Mouse (Mus musculus): ENCODE measurements at regions not wholly inside any gene's neighbourhood (a gene's known extent, or its start where the extent isn't known, plus 50 kb on each side); places are given as distances from the start of the nearest gene placed in this dataset.

- Histone ChIP-seq H3K36me3 (ENCODE audit: control insufficient read depth, insufficient read depth, low read length) (no peaks in the 10 kb centered on the region), H3K27ac (ENCODE audit: insufficient read depth, low read depth, low read length) (no peak overlapping the region), H3K4me3 (ENCODE audit: insufficient read depth, low read depth, low read length) (no peak overlapping the region), H3K27me3 (replicated peaks; ENCODE audit: control insufficient read depth, insufficient read depth, low read length) (no peaks in the 10 kb centered on the region), H3K4me1 (ENCODE audit: control insufficient read depth, insufficient read depth, low read length) (no peaks in the 10 kb centered on the region)
- no peak for TF ChIP-seq POLR2A (IDR thresholded peaks at IDR 0.05; ENCODE audit: low read depth, low read length)
- TF ChIP-seq CTCF (conservative IDR thresholded peaks at IDR 0.05; ENCODE audit: insufficient read depth, insufficient read length, low read depth, low read length): no peak
- no peak for DNase-seq
Measured at GRCm38 (mm10) chr13:82420966-82421365, 638.1 kb downstream of the Cetn3 start.

GRCm38 (mm10) chr13:82423911-82424654 lies 641.2 kb downstream of the Cetn3 start:
- no peaks in the 10 kb centered on the region for H3K27me3 ChIP-seq (replicated peaks; ENCODE audit: control insufficient read depth, insufficient read depth, low read length)
- TF ChIP-seq POLR2A (IDR thresholded peaks at IDR 0.05; ENCODE audit: low read depth, low read length) (no peak), CTCF (conservative IDR thresholded peaks at IDR 0.05; ENCODE audit: insufficient read depth, insufficient read length, low read depth, low read length) (no peak)
- no peak overlapping the region for H3K27ac ChIP-seq (ENCODE audit: insufficient read depth, low read depth, low read length)
- no peak overlapping the region for H3K4me3 ChIP-seq (ENCODE audit: insufficient read depth, low read depth, low read length)
- no peak for DNase-seq
- no peaks in the 10 kb centered on the region for H3K4me1 ChIP-seq (ENCODE audit: control insufficient read depth, insufficient read depth, low read length)
- H3K36me3 ChIP-seq (ENCODE audit: control insufficient read depth, insufficient read depth, low read length): no peaks in the 10 kb centered on the region
- 72% methylated on average over 5 of the region's 5 CpGs for WGBS

GRCm38 (mm10) chr13:82424732-82425341 lies 642.0 kb downstream of the Cetn3 start:
- no peak for DNase-seq
- TF ChIP-seq POLR2A (IDR thresholded peaks at IDR 0.05; ENCODE audit: low read depth, low read length): no peak
- no peak for TF ChIP-seq CTCF (conservative IDR thresholded peaks at IDR 0.05; ENCODE audit: insufficient read depth, insufficient read length, low read depth, low read length)

GRCm38 (mm10) chr13:82432411-82432810 lies 649.5 kb downstream of the Cetn3 start:
- Histone ChIP-seq H3K4me1 (ENCODE audit: control insufficient read depth, insufficient read depth, low read length) (no peaks in the 10 kb centered on the region), H3K27ac (ENCODE audit: insufficient read depth, low read depth, low read length) (no peak overlapping the region), H3K4me3 (ENCODE audit: insufficient read depth, low read depth, low read length) (no peak overlapping the region), H3K36me3 (ENCODE audit: control insufficient read depth, insufficient read depth, low read length) (no peaks in the 10 kb centered on the region), H3K27me3 (replicated peaks; ENCODE audit: control insufficient read depth, insufficient read depth, low read length) (no peaks in the 10 kb centered on the region)
- TF ChIP-seq POLR2A (IDR thresholded peaks at IDR 0.05; ENCODE audit: low read depth, low read length) (no peak), CTCF (conservative IDR thresholded peaks at IDR 0.05; ENCODE audit: insufficient read depth, insufficient read length, low read depth, low read length) (no peak)
- 47% methylated on average over 2 of the region's 2 CpGs for WGBS
- no peak for DNase-seq

More at GRCm38 (mm10) chr13:82424732-82425341, 642.0 kb downstream of the Cetn3 start:
- no peaks in the 10 kb centered on the region for H3K4me1 ChIP-seq (ENCODE audit: control insufficient read depth, insufficient read depth, low read length)
- no peak overlapping the region for H3K27ac ChIP-seq (ENCODE audit: insufficient read depth, low read depth, low read length)
- 53% methylated on average over 10 of the region's 10 CpGs for WGBS
- no peak overlapping the region for H3K4me3 ChIP-seq (ENCODE audit: insufficient read depth, low read depth, low read length)
- no peaks in the 10 kb centered on the region for H3K36me3 ChIP-seq (ENCODE audit: control insufficient read depth, insufficient read depth, low read length)
- H3K27me3 ChIP-seq (replicated peaks; ENCODE audit: control insufficient read depth, insufficient read depth, low read length): no peaks in the 10 kb centered on the region

- no peak for TF ChIP-seq CTCF (conservative IDR thresholded peaks at IDR 0.05; ENCODE audit: insufficient read depth, insufficient read length, low read depth, low read length)
- no peak for TF ChIP-seq POLR2A (IDR thresholded peaks at IDR 0.05; ENCODE audit: low read depth, low read length)
- H3K27ac ChIP-seq (ENCODE audit: insufficient read depth, low read depth, low read length): no peak overlapping the region
- H3K4me3 ChIP-seq (ENCODE audit: insufficient read depth, low read depth, low read length): no peak overlapping the region
- H3K36me3 ChIP-seq (ENCODE audit: control insufficient read depth, insufficient read depth, low read length): no peaks in the 10 kb centered on the region
- no peak for DNase-seq
- 91% methylated on average over 1 of the region's 1 CpGs for WGBS
- no peaks in the 10 kb centered on the region for H3K4me1 ChIP-seq (ENCODE audit: control insufficient read depth, insufficient read depth, low read length)
- no peaks in the 10 kb centered on the region for H3K27me3 ChIP-seq (replicated peaks; ENCODE audit: control insufficient read depth, insufficient read depth, low read length)
Measured at GRCm38 (mm10) chr13:82439294-82439693, 656.4 kb downstream of the Cetn3 start.

- Histone ChIP-seq H3K36me3 (ENCODE audit: control insufficient read depth, insufficient read depth, low read length) (no peaks in the 10 kb centered on the region), H3K4me3 (ENCODE audit: insufficient read depth, low read depth, low read length) (no peak overlapping the region), H3K4me1 (ENCODE audit: control insufficient read depth, insufficient read depth, low read length) (no peaks in the 10 kb centered on the region), H3K27me3 (replicated peaks; ENCODE audit: control insufficient read depth, insufficient read depth, low read length) (no peaks in the 10 kb centered on the region), H3K27ac (ENCODE audit: insufficient read depth, low read depth, low read length) (no peak overlapping the region)
- WGBS: 76% methylated on average over 5 of the region's 5 CpGs
- DNase-seq: no peak
- TF ChIP-seq CTCF (conservative IDR thresholded peaks at IDR 0.05; ENCODE audit: insufficient read depth, insufficient read length, low read depth, low read length): no peak
- TF ChIP-seq POLR2A (IDR thresholded peaks at IDR 0.05; ENCODE audit: low read depth, low read length): no peak
Measured at GRCm38 (mm10) chr13:82453650-82454049, 670.8 kb downstream of the Cetn3 start.

DNA sequence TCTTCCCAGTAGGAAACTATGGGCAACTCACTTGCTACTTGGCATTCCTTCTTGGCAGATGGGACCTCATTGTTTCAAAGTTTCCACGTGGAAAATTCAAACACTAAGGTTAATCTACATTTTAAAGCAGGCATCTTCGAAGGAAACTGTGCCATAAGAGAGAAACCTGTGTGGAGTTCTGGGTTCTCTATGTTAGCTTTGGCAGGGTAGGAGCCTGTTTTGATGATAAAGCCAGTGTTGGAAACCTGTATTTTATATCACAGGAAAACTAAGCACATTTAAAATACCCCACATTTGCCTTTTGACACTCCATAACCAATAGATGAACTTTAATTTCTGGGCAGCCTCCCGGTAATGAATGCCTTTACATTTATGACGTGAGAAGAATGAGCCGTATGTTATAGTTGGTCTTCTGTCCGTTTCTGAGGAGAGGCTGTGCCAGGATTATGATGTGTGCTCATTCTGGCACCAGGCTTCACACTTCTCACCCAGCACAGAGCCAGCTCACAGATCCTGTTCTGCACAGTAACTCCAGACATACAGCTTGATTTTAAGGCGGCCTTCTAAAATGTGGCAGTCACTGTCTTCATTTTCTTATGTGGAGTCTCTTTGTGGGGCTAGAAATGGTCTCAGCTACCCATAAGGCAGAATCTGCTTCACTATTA lies 700.5 kb downstream of the Cetn3 start:
- no peak overlapping the region for H3K4me3 ChIP-seq (ENCODE audit: insufficient read depth, low read depth, low read length)
- H3K4me1 ChIP-seq (ENCODE audit: control insufficient read depth, insufficient read depth, low read length): no peaks in the 10 kb centered on the region
- H3K27me3 ChIP-seq (replicated peaks; ENCODE audit: control insufficient read depth, insufficient read depth, low read length): no peaks in the 10 kb centered on the region
- 81% methylated on average over 7 of the region's 7 CpGs for WGBS
- H3K27ac ChIP-seq (ENCODE audit: insufficient read depth, low read depth, low read length): no peak overlapping the region
- H3K36me3 ChIP-seq (ENCODE audit: control insufficient read depth, insufficient read depth, low read length): no peaks in the 10 kb centered on the region
- TF ChIP-seq CTCF (conservative IDR thresholded peaks at IDR 0.05; ENCODE audit: insufficient read depth, insufficient read length, low read depth, low read length): no peak
- no peak for TF ChIP-seq POLR2A (IDR thresholded peaks at IDR 0.05; ENCODE audit: low read depth, low read length)
- no peak for DNase-seq
